10 mouse cellular contexts compared by ENCODE assay signal in genomic region chr6:34479531-34479930, GRCm38 (mm10). TPM values are rescaled to one million over a fixed set of nuclear protein-coding genes. Genes with fewer than 3 reads are reported as not detected.
DNase-seq lines count a peak whose midpoint lies in the region; ATAC-seq and TF ChIP-seq lines count a peak whose summit lies in the region.
"Had no signal": no experiment of that assay in that cellular context is flagged by ENCODE, and none has a peak within 500 bp of the region (broad histone marks: within the 10 kb centered on the region; RNA-seq: fewer than 3 reads in every experiment).

No protein-coding gene starts in this region.

- H3K27me3 ChIP-seq in heart, adult 2 months (ENCODE audit: control insufficient read depth, insufficient read depth, low read length), result no peaks in the 10 kb centered on the region
- no peaks in the 10 kb centered on the region for H3K27me3 ChIP-seq in embryonic facial prominence, embryonic 14.5 days (replicated peaks; ENCODE audit: control insufficient read depth, insufficient read depth, low read length)
- no peaks in the 10 kb centered on the region for H3K27me3 ChIP-seq in liver, embryonic 16.5 days (ENCODE audit: control insufficient read depth, insufficient read depth, low read depth, low read length)

- TF ChIP-seq POLR2A in heart, adult 2 months (IDR thresholded peaks at IDR 0.05; ENCODE audit: insufficient read depth, low read depth, low read length), result no peak

- no peak for TF ChIP-seq EP300 in heart, adult 2 months (IDR thresholded peaks at IDR 0.05; ENCODE audit: insufficient read depth, low read depth, low read length)

- peak overlapping the region; percentile 27 for H3K4me2 ChIP-seq in embryonic facial prominence, embryonic 14.5 days (ENCODE audit: low read depth, low read length)
- peak overlapping the region; percentile 42 for H3K4me2 ChIP-seq in liver, embryonic 16.5 days (ENCODE audit: low read depth, low read length)

- no peaks in the 10 kb centered on the region for H3K36me3 ChIP-seq in heart, adult 2 months (ENCODE audit: control insufficient read depth, insufficient read depth, low read length)
- no peaks in the 10 kb centered on the region for H3K36me3 ChIP-seq in embryonic facial prominence, embryonic 14.5 days (ENCODE audit: control insufficient read depth, insufficient read depth, low read length)
- no peaks in the 10 kb centered on the region for H3K36me3 ChIP-seq in liver, embryonic 16.5 days (ENCODE audit: control insufficient read depth, insufficient read depth)

- 0 out of 2 replicates have a peak, but pooled peaks cover 2% of the 10 kb centered on the region for H3K79me2 ChIP-seq in heart, adult 2 months (replicated peaks; ENCODE audit: control insufficient read depth, insufficient read depth, low read length)

- ATAC-seq in embryonic facial prominence, embryonic 14.5 days (ENCODE audit: low read depth), result no peak
- no peak for ATAC-seq in liver, embryonic 16.5 days (ENCODE audit: low read depth)

- 0 out of 2 replicates have a peak, but pooled peaks cover 4% of the 10 kb centered on the region for H3K9me3 ChIP-seq in embryonic facial prominence, embryonic 14.5 days (ENCODE audit: control insufficient read depth, low read length)
- H3K9me3 ChIP-seq in liver, embryonic 16.5 days (replicated peaks; ENCODE audit: control insufficient read depth, low read length), result no peaks in the 10 kb centered on the region

- no peak for TF ChIP-seq CTCF in heart, adult 2 months (IDR thresholded peaks at IDR 0.05)

- WGBS in heart, adult 2 months, result 49% methylated on average over 8 of the region's 8 CpGs
- WGBS in embryonic facial prominence, embryonic 14.5 days, result 25% methylated on average over 8 of the region's 8 CpGs
- 36% methylated on average over 8 of the region's 8 CpGs for WGBS in liver, embryonic 16.5 days (ENCODE audit: insufficient replicate concordance)

- no peak overlapping the region for H3K9ac ChIP-seq in heart, adult 2 months (ENCODE audit: low read depth, low read length)
- 0 out of 2 replicates have a peak overlapping the region, but pooled peaks have one; percentile 3 for H3K9ac ChIP-seq in embryonic facial prominence, embryonic 14.5 days (ENCODE audit: low read depth, low read length)
- H3K9ac ChIP-seq in liver, embryonic 16.5 days (ENCODE audit: low read depth, low read length), result peak overlapping the region; percentile 50; the same call in 1 of the 2 replicates

- intact Hi-C loops in heart, adult 2 months (cut with DNase I), result no loop called here

- no peak overlapping the region for H3K27ac ChIP-seq in heart, adult 2 months
- no peak overlapping the region for H3K27ac ChIP-seq in embryonic facial prominence, embryonic 14.5 days (replicated peaks; ENCODE audit: low read depth, low read length)
- H3K27ac ChIP-seq in liver, embryonic 16.5 days (ENCODE audit: low read length), result no peak overlapping the region; the same call in 1 of the 2 replicates

- peaks cover 4% of the 10 kb centered on the region for H3K4me1 ChIP-seq in heart, adult 2 months (ENCODE audit: control insufficient read depth, insufficient read depth, low read length)
- H3K4me1 ChIP-seq in embryonic facial prominence, embryonic 14.5 days (ENCODE audit: control insufficient read depth, insufficient read depth, low read length), result peaks cover 30% of the 10 kb centered on the region
- peaks cover 50% of the 10 kb centered on the region for H3K4me1 ChIP-seq in liver, embryonic 16.5 days (ENCODE audit: control insufficient read depth, low read depth, low read length)

- DNase-seq in heart, adult 11 months, result peak; percentile 23
- no peak for DNase-seq in heart, adult 2 months
- DNase-seq in embryonic facial prominence, embryonic 14.5 days (ENCODE audit: low spot score), result no peak
- DNase-seq in kidney, adult 18-20 months, result peak; percentile 51
- no peak for DNase-seq in thymus, postnatal 0 days (ENCODE audit: low spot score)
- no peak for DNase-seq in Muller cell, postnatal 12 days (ENCODE audit: inconsistent ontology term)
- DNase-seq in retina, embryonic 14.5 days (ENCODE audit: low spot score), result no peak
- DNase-seq: embryo, embryonic 11 days; heart, adult 18-20 months had no signal

- no peak overlapping the region for H3K4me3 ChIP-seq in heart, adult 2 months
- H3K4me3 ChIP-seq in embryonic facial prominence, embryonic 14.5 days (ENCODE audit: low read depth, low read length), result no peak overlapping the region
- H3K4me3 ChIP-seq in liver, embryonic 16.5 days (ENCODE audit: low read depth, low read length), result peak overlapping the region; percentile 54

RNA-seq across cellular contexts. Expression of gene Bpgm, which starts 3.5 kb away (rescaled TPM):
- 100 to 1,000 TPM in 1 of 2 experiments, 10 to 100 TPM in 1; 38.6 to 148 TPM for total RNA-seq in heart, adult 2 months (2021)
- polyA plus RNA-seq in heart, adult 2 months (2012; rRNA removed), result 19.9 and 72.4 TPM in 2 replicates
- 46.5 and 48.7 TPM in 2 replicates for polyA plus RNA-seq in embryonic facial prominence, embryonic 14.5 days (2014; fragmentation: Nextera tagmentation; extraction: Ambion mirVana)
- 223 TPM in 2 replicates for polyA plus RNA-seq in liver, embryonic 16.5 days (2015; fragmentation: Nextera tagmentation; extraction: Ambion mirVana)
- 38.0 and 39.0 TPM in 2 replicates for polyA plus RNA-seq in thymus, postnatal 0 days (2015; fragmentation: Nextera tagmentation; extraction: Ambion mirVana)

Comparison
In these comparisons a context has a peak if more than half of its experiments do, and no peak if none do; other contexts are left out.
1. DNase-seq: peak in heart, adult 11 months (single experiment) and kidney, adult 18-20 months (single experiment); none in heart, adult 2 months (0 of 2), embryonic facial prominence, embryonic 14.5 days (single experiment), thymus, postnatal 0 days (single experiment), Muller cell, postnatal 12 days (single experiment) and retina, embryonic 14.5 days (single experiment).